Mouse (Mus musculus) midbrain, embryonic 11.5 days (tissue): ENCODE data around the gene Stx8. TPM values are rescaled to one million over a fixed set of nuclear protein-coding genes. Genes with fewer than 3 reads are reported as not detected.

ENCODE experiments used
- ATAC-seq: fragments of 200-750 bp; cut with Nextera tagmentation; 2 replicates; pipeline ENCODE4 v1.8.0; 2017; ENCODE audit warnings: moderate TSS enrichment, moderate library complexity; ENCODE audit not compliant: low FRiP score
- DNase-seq: peaks from one replicate; pipeline ENCODE4 v3.0.0; 2015; ENCODE audit warnings: low spot score; ENCODE audit errors: missing footprints
- H3K27ac ChIP-seq: fragments of 300-500 bp; sonication (generic); 2 replicates; pipeline ENCODE4 v1.5.1; 2014; ENCODE audit warnings: low read depth, low read length
- H3K27me3 ChIP-seq: fragments of 300-500 bp; sonication (generic); 2 replicates; pipeline ENCODE4 v1.6.1; 2014; ENCODE audit warnings: mild to moderate bottlenecking, low read length, moderate library complexity, mixed read lengths; ENCODE audit not compliant: control insufficient read depth, insufficient read depth
- H3K36me3 ChIP-seq: fragments of 300-500 bp; sonication (generic); 2 replicates; pipeline ENCODE4 v1.6.1; 2014; ENCODE audit warnings: mild to moderate bottlenecking, low read length, moderate library complexity, mixed read lengths; ENCODE audit not compliant: control insufficient read depth, insufficient read depth
- H3K4me1 ChIP-seq: fragments of 300-500 bp; sonication (generic); 2 replicates; pipeline ENCODE4 v1.6.1; 2014; ENCODE audit warnings: low read length; ENCODE audit not compliant: control insufficient read depth, insufficient read depth
- H3K4me2 ChIP-seq: fragments of 300-500 bp; sonication (generic); 2 replicates; pipeline ENCODE4 v1.6.1; 2014; ENCODE audit warnings: mild to moderate bottlenecking, moderate library complexity
- H3K4me3 ChIP-seq: fragments of 300-500 bp; sonication (generic); 2 replicates; pipeline ENCODE4 v1.5.1; 2014; ENCODE audit warnings: low read depth, low read length
- H3K9ac ChIP-seq: fragments of 300-500 bp; sonication (generic); 2 replicates; pipeline ENCODE4 v1.6.1; 2014; ENCODE audit warnings: low read length
- H3K9me3 ChIP-seq: fragments of 300-500 bp; sonication (generic); 2 replicates; pipeline ENCODE4 v1.6.1; 2016; ENCODE audit warnings: low read length; ENCODE audit not compliant: control insufficient read depth
- WGBS: fragments of 180-500 bp; shearing (Covaris S2); extraction: QIAGEN DNeasy Blood & Tissue Kit; methylation state at CpG from one replicate; pipeline ENCODE4 v1.1.7; 2014; 5-methylcytosine and 5-hydroxymethylcytosine counted together
- polyA plus RNA-seq: library from polyadenylated mRNA; unstranded; fragments of >200 nt; fragmentation: Nextera tagmentation; extraction: Ambion mirVana; gene quantifications from 2 replicates; pipeline ENCODE4 v1.2.1, GENCODE M21; 2014

Stx8 gene
- polyA plus RNA-seq, 1 experiment from 2014 or later = 55.3 TPM

- DNase-seq (no peak), ATAC-seq (no peak)
- H3K27me3 ChIP-seq = no peaks in the 10 kb centered on the region
- no peak overlapping the region for H3K4me3 ChIP-seq
- WGBS = 93% methylated on average over 2 of the region's 2 CpGs
- H3K4me2 ChIP-seq = no peak overlapping the region
- H3K27ac ChIP-seq = no peak overlapping the region
- H3K36me3 ChIP-seq = no peaks in the 10 kb centered on the region
- H3K4me1 ChIP-seq = no peaks in the 10 kb centered on the region
- H3K9ac ChIP-seq = no peak overlapping the region
- no peaks in the 10 kb centered on the region for H3K9me3 ChIP-seq
Observed at GRCm38 (mm10) chr11:68062116-68062515, 96.1 kb downstream of the Stx8 start.

- 90% methylated on average over 10 of the region's 10 CpGs for WGBS
Observed at GRCm38 (mm10) chr11:68067806-68068205, 101.8 kb downstream of the Stx8 start.

GRCm38 (mm10) chr11:68070086-68070485, 104.1 kb downstream of the Stx8 start:
- H3K4me1 ChIP-seq = peaks cover 5% of the 10 kb centered on the region; the same call in 1 of the 2 replicates
- H3K9me3 ChIP-seq = no peaks in the 10 kb centered on the region
- no peak for ATAC-seq
- no peaks in the 10 kb centered on the region for H3K36me3 ChIP-seq
- no peaks in the 10 kb centered on the region for H3K27me3 ChIP-seq
- no peak overlapping the region for H3K9ac ChIP-seq
- no peak overlapping the region for H3K4me3 ChIP-seq
- H3K4me2 ChIP-seq = no peak overlapping the region
- H3K27ac ChIP-seq = no peak overlapping the region
- peak; percentile 45 for DNase-seq
- 66% methylated on average over 3 of the region's 3 CpGs for WGBS

More at GRCm38 (mm10) chr11:68067806-68068205, 101.8 kb downstream of the Stx8 start:
- no peak overlapping the region for H3K4me2 ChIP-seq
- peaks cover 4% of the 10 kb centered on the region; the same call in 1 of the 2 replicates for H3K4me1 ChIP-seq
- no peaks in the 10 kb centered on the region for H3K27me3 ChIP-seq
- ATAC-seq (no peak), DNase-seq (peak; percentile 26)
- no peak overlapping the region for H3K27ac ChIP-seq
- H3K9me3 ChIP-seq = no peaks in the 10 kb centered on the region
- H3K9ac ChIP-seq = no peak overlapping the region
- H3K4me3 ChIP-seq = no peak overlapping the region
- H3K36me3 ChIP-seq = no peaks in the 10 kb centered on the region

- H3K27me3 ChIP-seq = no peaks in the 10 kb centered on the region
- H3K9ac ChIP-seq = no peak overlapping the region
- H3K9me3 ChIP-seq = no peaks in the 10 kb centered on the region
- DNase-seq = peak; percentile 69
- no peak overlapping the region for H3K4me2 ChIP-seq
- 60% methylated on average over 5 of the region's 5 CpGs for WGBS
- H3K27ac ChIP-seq = no peak overlapping the region
- no peak for ATAC-seq
- H3K36me3 ChIP-seq = no peaks in the 10 kb centered on the region
- H3K4me1 ChIP-seq = peaks cover 5% of the 10 kb centered on the region; the same call in 1 of the 2 replicates
- no peak overlapping the region for H3K4me3 ChIP-seq
Observed at GRCm38 (mm10) chr11:68071836-68072235, 105.8 kb downstream of the Stx8 start.

GRCm38 (mm10) chr11:68072597-68073210, 106.7 kb downstream of the Stx8 start:
- Histone ChIP-seq H3K27me3 (no peaks in the 10 kb centered on the region), H3K4me2 (no peak overlapping the region), H3K4me3 (no peak overlapping the region), H3K27ac (no peak overlapping the region), H3K36me3 (no peaks in the 10 kb centered on the region), H3K4me1 (peaks cover 5% of the 10 kb centered on the region; the same call in 1 of the 2 replicates), H3K9ac (no peak overlapping the region), H3K9me3 (no peaks in the 10 kb centered on the region)
- ATAC-seq (no peak), DNase-seq (peak; percentile 86)
- WGBS = 37% methylated on average over 11 of the region's 11 CpGs

- no peak for DNase-seq
- Histone ChIP-seq H3K4me1 (peaks cover 5% of the 10 kb centered on the region; the same call in 1 of the 2 replicates), H3K4me3 (no peak overlapping the region), H3K36me3 (no peaks in the 10 kb centered on the region), H3K27me3 (no peaks in the 10 kb centered on the region), H3K9ac (no peak overlapping the region), H3K4me2 (no peak overlapping the region), H3K27ac (no peak overlapping the region), H3K9me3 (no peaks in the 10 kb centered on the region)
- no peak for ATAC-seq
- 78% methylated on average over 5 of the region's 5 CpGs for WGBS
Observed at GRCm38 (mm10) chr11:68074686-68075085, 108.7 kb downstream of the Stx8 start.

- H3K9me3 ChIP-seq = no peaks in the 10 kb centered on the region
Observed at GRCm38 (mm10) chr11:68075331-68075730, 109.3 kb downstream of the Stx8 start.

GRCm38 (mm10) chr11:68079756-68080155, 113.8 kb downstream of the Stx8 start:
- Histone ChIP-seq H3K36me3 (no peaks in the 10 kb centered on the region), H3K4me1 (no peaks in the 10 kb centered on the region), H3K27me3 (no peaks in the 10 kb centered on the region), H3K9ac (no peak overlapping the region), H3K4me3 (no peak overlapping the region), H3K4me2 (no peak overlapping the region), H3K9me3 (no peaks in the 10 kb centered on the region), H3K27ac (no peak overlapping the region)
- DNase-seq (peak; percentile 49), ATAC-seq (no peak)
- WGBS = 89% methylated on average over 2 of the region's 2 CpGs

More at GRCm38 (mm10) chr11:68075331-68075730, 109.3 kb downstream of the Stx8 start:
- H3K9ac ChIP-seq = no peak overlapping the region
- DNase-seq = peak; percentile 47
- no peak overlapping the region for H3K4me3 ChIP-seq
- H3K27me3 ChIP-seq = no peaks in the 10 kb centered on the region
- WGBS = 69% methylated on average over 2 of the region's 2 CpGs
- no peak for ATAC-seq
- no peak overlapping the region for H3K27ac ChIP-seq
- no peak overlapping the region for H3K4me2 ChIP-seq
- H3K4me1 ChIP-seq = peaks cover 5% of the 10 kb centered on the region; the same call in 1 of the 2 replicates
- H3K36me3 ChIP-seq = no peaks in the 10 kb centered on the region

- no peak overlapping the region for H3K9ac ChIP-seq
- WGBS = 93% methylated on average over 2 of the region's 2 CpGs
- no peak for ATAC-seq
Observed at GRCm38 (mm10) chr11:68080999-68081398, 115.0 kb downstream of the Stx8 start.

More at GRCm38 (mm10) chr11:68080999-68081398, 115.0 kb downstream of the Stx8 start:
- H3K9me3 ChIP-seq = no peaks in the 10 kb centered on the region
- H3K36me3 ChIP-seq = no peaks in the 10 kb centered on the region
- peak; percentile 8 for DNase-seq
- H3K4me2 ChIP-seq = no peak overlapping the region
- no peaks in the 10 kb centered on the region for H3K4me1 ChIP-seq
- H3K27ac ChIP-seq = no peak overlapping the region
- H3K4me3 ChIP-seq = no peak overlapping the region
- no peaks in the 10 kb centered on the region for H3K27me3 ChIP-seq
